Mouse (Mus musculus): ENCODE data around the gene Ttll7.

DNA sequence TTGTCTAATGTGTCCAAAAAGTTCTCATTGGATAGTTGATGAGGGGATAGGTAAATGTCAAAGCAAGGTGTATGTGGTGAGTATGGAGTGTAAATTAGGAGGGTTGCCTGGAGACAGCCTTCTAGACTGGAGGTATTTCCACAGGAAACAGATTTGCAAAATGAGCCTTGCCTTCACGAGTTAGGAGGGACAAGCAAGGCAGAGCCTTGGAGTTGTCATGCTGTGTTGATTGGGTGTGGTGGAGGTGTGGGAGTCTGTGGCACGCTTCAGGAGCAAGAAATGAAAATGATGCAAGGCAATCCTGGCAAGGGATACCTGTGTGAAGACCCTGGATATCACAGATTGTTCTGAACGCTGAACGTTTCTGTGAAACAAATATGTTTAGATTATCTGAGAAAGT is 84.7 kb downstream of the Ttll7 start:
- TF ChIP-seq CTCF (IDR thresholded peaks at IDR 0.05; ENCODE audit: low read depth, low read length) (no peak), TAL1 (conservative IDR thresholded peaks at IDR 0.05; ENCODE audit: low read depth, low read length) (no peak), GATA1 (IDR thresholded peaks at IDR 0.05; ENCODE audit: borderline replicate concordance, low read length) (no peak), POLR2AphosphoS5 (IDR thresholded peaks at IDR 0.05; ENCODE audit: insufficient replicate concordance, low read depth, low read length) (no peak), GATA2 (IDR thresholded peaks at IDR 0.05; ENCODE audit: borderline replicate concordance, low read depth, low read length) (no peak)

Data from G1E (cell line).